Mouse (Mus musculus) bone marrow, adult 2 months (tissue): ENCODE results near the gene Wdr81.

Source experiments
- CTCF ChIP-seq: fragments of 200-500 bp; IDR thresholded peaks from 2 replicates; pipeline ENCODE4 v1.5.1; 2011; ENCODE audit warnings: low read length, control low read depth; ENCODE audit not compliant: control insufficient read depth, insufficient read depth
- POLR2A ChIP-seq: fragments of 200-500 bp; IDR thresholded peaks from 2 replicates; pipeline ENCODE4 v1.6.1; 2011; ENCODE audit warnings: low read depth, mild to moderate bottlenecking, control low read depth, low read length, borderline replicate concordance; ENCODE audit not compliant: control insufficient read depth

DNA sequence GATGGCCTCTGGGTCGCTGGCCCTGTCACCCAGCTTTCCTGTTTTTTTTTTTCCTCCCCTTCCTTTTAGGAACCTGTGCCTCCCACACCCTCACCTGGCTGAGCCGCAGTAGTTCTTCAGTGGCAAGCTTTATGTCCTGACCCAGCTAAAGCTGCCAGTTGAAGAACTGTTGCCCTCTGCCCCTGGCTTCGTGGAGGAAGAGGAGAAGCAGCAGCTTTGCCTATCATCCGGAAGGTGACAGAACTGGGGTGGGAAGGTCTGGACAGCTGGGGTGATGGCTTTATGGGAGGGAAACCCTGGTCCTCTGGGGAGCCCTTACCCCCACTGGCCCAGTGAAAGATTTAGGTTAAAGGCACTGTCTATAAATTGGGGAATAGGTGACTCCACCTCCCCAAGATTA is 9.1 kb upstream of the Wdr81 start:
- TF ChIP-seq POLR2A (no peak), CTCF (no peak)
